Mouse (Mus musculus): ENCODE data around the gene Rab40c. TPM values are rescaled to one million over a fixed set of nuclear protein-coding genes. Genes with fewer than 3 reads are reported as not detected.
A peak's percentile ranks its signal among the peaks of the same experiment; 100 is the strongest.

The Rab40c gene
- total and polyA plus RNA-seq, 2 experiments from 2014 or later = 31.4 to 46.1 TPM

DNA sequence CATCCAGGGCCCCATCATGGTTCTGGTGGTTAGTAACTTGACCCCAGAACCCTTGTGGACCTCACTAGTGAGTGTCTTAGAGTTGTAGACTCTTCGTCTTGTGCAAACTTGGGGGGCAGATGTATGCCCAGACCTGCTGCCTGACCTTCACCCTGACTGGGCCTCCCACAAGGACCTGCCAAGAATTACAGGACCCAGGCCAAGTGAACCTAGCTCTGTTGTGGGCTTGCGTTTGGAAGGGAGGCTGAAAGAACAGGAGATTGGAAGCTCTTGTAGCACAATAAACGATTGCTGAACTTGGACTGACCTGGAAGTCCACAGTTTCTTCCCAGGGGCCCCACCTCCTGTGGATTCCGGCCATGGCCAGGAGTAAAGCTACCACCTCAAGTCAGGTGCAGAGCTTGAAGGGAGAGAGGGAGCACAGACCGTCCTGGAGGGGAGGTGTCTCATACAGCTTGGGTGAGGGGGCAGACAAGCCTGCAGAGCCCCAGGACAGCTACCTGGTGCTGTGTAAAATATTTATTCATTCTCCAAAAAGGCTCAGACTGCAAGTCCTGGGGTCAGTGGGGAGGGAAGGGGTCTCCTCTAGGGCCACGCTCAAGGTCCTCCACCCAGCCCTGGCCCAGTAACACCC lies 85.4 kb downstream of the Rab40c start:
- DNase-seq (no peak), ATAC-seq (no peak)
- no peak for TF ChIP-seq CTCF (IDR thresholded peaks at IDR 0.05; ENCODE audit: low read depth)
- no peaks in the 10 kb centered on the region for H3K27me3 ChIP-seq (ENCODE audit: insufficient read depth, low read length)
- H3K36me3 ChIP-seq (ENCODE audit: insufficient read depth) = peaks cover 23% of the 10 kb centered on the region
- no peak overlapping the region for H3K9ac ChIP-seq
- peak overlapping the region; percentile 59 for H3K4me3 ChIP-seq (ENCODE audit: low read depth, low read length)
- no peaks in the 10 kb centered on the region for H3K9me3 ChIP-seq (ENCODE audit: low read length)
- peak overlapping the region; percentile 93 for H3K27ac ChIP-seq (ENCODE audit: low read depth, low read length)
- peak overlapping the region; percentile 89 for H3K4me2 ChIP-seq (ENCODE audit: low read depth)
- WGBS = 47% methylated on average over 6 of the region's 6 CpGs
- peaks cover 44% of the 10 kb centered on the region for H3K4me1 ChIP-seq (ENCODE audit: insufficient read depth)

DNA sequence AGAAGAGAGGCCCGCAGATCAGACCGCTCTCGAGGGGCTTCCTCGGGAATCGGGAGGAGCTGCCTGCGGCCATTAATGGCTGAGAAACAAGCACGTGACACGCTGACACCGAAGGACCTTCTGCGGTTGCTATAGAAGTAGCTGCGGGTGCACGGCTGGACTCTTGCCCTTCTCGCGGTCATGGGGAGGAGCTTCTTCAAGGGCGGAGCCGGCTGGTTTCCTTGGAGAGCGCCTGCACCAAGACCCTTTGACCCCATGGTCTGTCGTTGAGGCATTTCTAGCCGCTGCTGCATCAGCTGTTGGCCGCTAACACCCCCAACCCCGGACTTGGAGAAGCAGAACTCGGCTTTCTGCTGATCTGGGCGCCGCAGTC lies 86.2 kb downstream of the Rab40c start, which contains the start of gene Stub1:
Gene Stub1 (minus strand): TSS at position 114 of the 373 bp plus-strand sequence.
- Histone ChIP-seq H3K27me3 (ENCODE audit: insufficient read depth, low read length) (no peaks in the 10 kb centered on the region), H3K9ac (peak within 1 kb of the TSS; percentile 76), H3K36me3 (ENCODE audit: insufficient read depth) (peaks cover 18% of the 10 kb centered on the region), H3K4me1 (ENCODE audit: insufficient read depth) (peaks cover 46% of the 10 kb centered on the region), H3K4me3 (ENCODE audit: low read depth, low read length) (peak within 1 kb of the TSS; percentile 59), H3K4me2 (ENCODE audit: low read depth) (peak within 1 kb of the TSS; percentile 89), H3K9me3 (ENCODE audit: low read length) (no peaks in the 10 kb centered on the region), H3K27ac (ENCODE audit: low read depth, low read length) (peak within 1 kb of the TSS; percentile 93)
- ATAC-seq = peak; percentile 48
- 2% methylated on average over 24 of the region's 24 CpGs for WGBS
- TF ChIP-seq CTCF (IDR thresholded peaks at IDR 0.05; ENCODE audit: low read depth) = no peak
- no peak for DNase-seq

GRCm38 (mm10) chr17:25832436-25833290 lies 86.9 kb downstream of the Rab40c start:
- H3K9ac ChIP-seq = peak overlapping the region; percentile 76
- WGBS = under 1% methylated on average over 70 of the region's 77 CpGs
- H3K36me3 ChIP-seq (ENCODE audit: insufficient read depth) = peaks cover 19% of the 10 kb centered on the region
- DNase-seq (peak; percentile 98), ATAC-seq (peak; percentile 89)
- peak overlapping the region; percentile 89 for H3K4me2 ChIP-seq (ENCODE audit: low read depth)
- H3K9me3 ChIP-seq (ENCODE audit: low read length) = no peaks in the 10 kb centered on the region
- H3K27me3 ChIP-seq (ENCODE audit: insufficient read depth, low read length) = no peaks in the 10 kb centered on the region
- H3K27ac ChIP-seq (ENCODE audit: low read depth, low read length) = peak overlapping the region; percentile 93
- no peak; the same call in 1 of the 2 replicates for TF ChIP-seq CTCF (IDR thresholded peaks at IDR 0.05; ENCODE audit: low read depth)
- H3K4me3 ChIP-seq (ENCODE audit: low read depth, low read length) = peak overlapping the region; percentile 59
- peaks cover 45% of the 10 kb centered on the region for H3K4me1 ChIP-seq (ENCODE audit: insufficient read depth)

Other genes with a start within 250 kb of the Rab40c start
Only the 30 nearest of the 32 such genes appear.
- gene Gng13, start 202.6 kb downstream of the Rab40c start, total RNA-seq (2014; rRNA removed) = 8.2 and 23.2 TPM in 2 replicates
- gene Gng13, start 202.6 kb downstream of the Rab40c start, polyA plus RNA-seq (2015; fragmentation: Nextera tagmentation; extraction: Ambion mirVana) = 17.0 and 24.5 TPM in 2 replicates
- 2.2 and 3.7 TPM in 2 replicates for gene Chtf18, start 192.3 kb downstream of the Rab40c start, total RNA-seq (2014; rRNA removed)
- 2.3 and 3.3 TPM in 2 replicates for gene Chtf18, start 192.3 kb downstream of the Rab40c start, polyA plus RNA-seq (2015; fragmentation: Nextera tagmentation; extraction: Ambion mirVana)
- gene Rpusd1, start 192.1 kb downstream of the Rab40c start, total RNA-seq (2014; rRNA removed) = 6.5 and 8.0 TPM in 2 replicates
- gene Rpusd1, start 192.1 kb downstream of the Rab40c start, polyA plus RNA-seq (2015; fragmentation: Nextera tagmentation; extraction: Ambion mirVana) = 30.0 and 30.7 TPM in 2 replicates
- 0.10 TPM in 1 of 2 replicates, not detected in the other for gene Mslnl, start 183.7 kb downstream of the Rab40c start, total RNA-seq (2014; rRNA removed)
- gene Mslnl, start 183.7 kb downstream of the Rab40c start, polyA plus RNA-seq (2015; fragmentation: Nextera tagmentation; extraction: Ambion mirVana) = not detected in 2 replicates
- 2.1 and 4.0 TPM in 2 replicates for gene Msln, start 165.3 kb downstream of the Rab40c start, total RNA-seq (2014; rRNA removed)
- 0.97 and 1.3 TPM in 2 replicates for gene Msln, start 165.3 kb downstream of the Rab40c start, polyA plus RNA-seq (2015; fragmentation: Nextera tagmentation; extraction: Ambion mirVana)
- gene Narfl, start 146.0 kb downstream of the Rab40c start, total RNA-seq (2014; rRNA removed) = 31.0 and 35.0 TPM in 2 replicates
- 30.4 and 30.8 TPM in 2 replicates for gene Narfl, start 146.0 kb downstream of the Rab40c start, polyA plus RNA-seq (2015; fragmentation: Nextera tagmentation; extraction: Ambion mirVana)
- gene Haghl, start 134.1 kb downstream of the Rab40c start, total RNA-seq (2014; rRNA removed) = 118 and 141 TPM in 2 replicates
- 139 and 154 TPM in 2 replicates for gene Haghl, start 134.1 kb downstream of the Rab40c start, polyA plus RNA-seq (2015; fragmentation: Nextera tagmentation; extraction: Ambion mirVana)
- 0.31 TPM in 1 of 2 replicates, not detected in the other for gene Ccdc78, start 133.1 kb downstream of the Rab40c start, total RNA-seq (2014; rRNA removed)
- gene Ccdc78, start 133.1 kb downstream of the Rab40c start, polyA plus RNA-seq (2015; fragmentation: Nextera tagmentation; extraction: Ambion mirVana) = 0.36 and 0.45 TPM in 2 replicates
- 82.5 and 84.2 TPM in 2 replicates for gene Fam173a, start 126.8 kb downstream of the Rab40c start, total RNA-seq (2014; rRNA removed)
- gene Fam173a, start 126.8 kb downstream of the Rab40c start, polyA plus RNA-seq (2015; fragmentation: Nextera tagmentation; extraction: Ambion mirVana) = 76.0 and 78.3 TPM in 2 replicates
- 0.31 TPM in 1 of 2 replicates, not detected in the other for gene AC134908.4, start 124.1 kb downstream of the Rab40c start, total RNA-seq (2014; rRNA removed)
- 1.1 TPM in 1 of 2 replicates, not detected in the other for gene AC134908.4, start 124.1 kb downstream of the Rab40c start, polyA plus RNA-seq (2015; fragmentation: Nextera tagmentation; extraction: Ambion mirVana)
- 136 and 148 TPM in 2 replicates for gene Metrn, start 122.6 kb downstream of the Rab40c start, total RNA-seq (2014; rRNA removed)
- gene Metrn, start 122.6 kb downstream of the Rab40c start, polyA plus RNA-seq (2015; fragmentation: Nextera tagmentation; extraction: Ambion mirVana) = 56.9 and 59.3 TPM in 2 replicates
- gene Fbxl16, start 110.6 kb downstream of the Rab40c start, total RNA-seq (2014; rRNA removed) = 97.6 and 133 TPM in 2 replicates
- gene Fbxl16, start 110.6 kb downstream of the Rab40c start, polyA plus RNA-seq (2015; fragmentation: Nextera tagmentation; extraction: Ambion mirVana) = 27.1 and 58.7 TPM in 2 replicates
- 36.5 and 37.5 TPM in 2 replicates for gene Wdr24, start 96.1 kb downstream of the Rab40c start, total RNA-seq (2014; rRNA removed)
- gene Wdr24, start 96.1 kb downstream of the Rab40c start, polyA plus RNA-seq (2015; fragmentation: Nextera tagmentation; extraction: Ambion mirVana) = 23.2 and 24.5 TPM in 2 replicates
- gene Jmjd8, start 90.9 kb downstream of the Rab40c start, total RNA-seq (2014; rRNA removed) = 44.3 and 52.2 TPM in 2 replicates
- gene Jmjd8, start 90.9 kb downstream of the Rab40c start, polyA plus RNA-seq (2015; fragmentation: Nextera tagmentation; extraction: Ambion mirVana) = 46.7 and 49.5 TPM in 2 replicates
- gene Stub1, start 86.3 kb downstream of the Rab40c start, total RNA-seq (2014; rRNA removed) = 237 and 238 TPM in 2 replicates
- gene Stub1, start 86.3 kb downstream of the Rab40c start, polyA plus RNA-seq (2015; fragmentation: Nextera tagmentation; extraction: Ambion mirVana) = 314 and 324 TPM in 2 replicates
- gene Rhbdl1, start 82.4 kb downstream of the Rab40c start, total RNA-seq (2014; rRNA removed) = 85.4 and 90.7 TPM in 2 replicates
- 77.6 and 83.3 TPM in 2 replicates for gene Rhbdl1, start 82.4 kb downstream of the Rab40c start, polyA plus RNA-seq (2015; fragmentation: Nextera tagmentation; extraction: Ambion mirVana)
- 23.2 and 23.8 TPM in 2 replicates for gene Gm20683, start 78.0 kb downstream of the Rab40c start, total RNA-seq (2014; rRNA removed)
- gene Gm20683, start 78.0 kb downstream of the Rab40c start, polyA plus RNA-seq (2015; fragmentation: Nextera tagmentation; extraction: Ambion mirVana) = 9.2 and 12.3 TPM in 2 replicates
- gene Rhot2, start 74.9 kb downstream of the Rab40c start, total RNA-seq (2014; rRNA removed) = 35.4 and 53.1 TPM in 2 replicates
- gene Rhot2, start 74.9 kb downstream of the Rab40c start, polyA plus RNA-seq (2015; fragmentation: Nextera tagmentation; extraction: Ambion mirVana) = 8.1 and 11.3 TPM in 2 replicates
- 29.8 and 40.2 TPM in 2 replicates for gene Wdr90, start 58.2 kb downstream of the Rab40c start, total RNA-seq (2014; rRNA removed)
- gene Wdr90, start 58.2 kb downstream of the Rab40c start, polyA plus RNA-seq (2015; fragmentation: Nextera tagmentation; extraction: Ambion mirVana) = 8.0 and 13.2 TPM in 2 replicates
- gene Mcrip2, start 51.0 kb downstream of the Rab40c start, total RNA-seq (2014; rRNA removed) = 10.3 and 16.5 TPM in 2 replicates
- 32.5 and 37.1 TPM in 2 replicates for gene Mcrip2, start 51.0 kb downstream of the Rab40c start, polyA plus RNA-seq (2015; fragmentation: Nextera tagmentation; extraction: Ambion mirVana)
- gene Mettl26, start 44.7 kb downstream of the Rab40c start, total RNA-seq (2014; rRNA removed) = 37.0 and 41.7 TPM in 2 replicates
- gene Mettl26, start 44.7 kb downstream of the Rab40c start, polyA plus RNA-seq (2015; fragmentation: Nextera tagmentation; extraction: Ambion mirVana) = 43.1 and 62.2 TPM in 2 replicates
- gene Wfikkn1, start 38.9 kb downstream of the Rab40c start, total RNA-seq (2014; rRNA removed) = 0.23 and 1.5 TPM in 2 replicates
- 0.28 and 0.29 TPM in 2 replicates for gene Wfikkn1, start 38.9 kb downstream of the Rab40c start, polyA plus RNA-seq (2015; fragmentation: Nextera tagmentation; extraction: Ambion mirVana)
- 42.2 and 50.6 TPM in 2 replicates for gene Pigq, start 25.2 kb upstream of the Rab40c start, total RNA-seq (2014; rRNA removed)
- gene Pigq, start 25.2 kb upstream of the Rab40c start, polyA plus RNA-seq (2015; fragmentation: Nextera tagmentation; extraction: Ambion mirVana) = 58.1 and 63.7 TPM in 2 replicates
- not detected in 2 replicates for gene Nhlrc4, start 25.2 kb upstream of the Rab40c start, total RNA-seq (2014; rRNA removed)
- 0.44 TPM in 1 of 2 replicates, not detected in the other for gene Nhlrc4, start 25.2 kb upstream of the Rab40c start, polyA plus RNA-seq (2015; fragmentation: Nextera tagmentation; extraction: Ambion mirVana)
- gene A930017K11Rik, start 32.8 kb upstream of the Rab40c start, total RNA-seq (2014; rRNA removed) = 0.10 TPM in 1 of 2 replicates, not detected in the other
- gene A930017K11Rik, start 32.8 kb upstream of the Rab40c start, polyA plus RNA-seq (2015; fragmentation: Nextera tagmentation; extraction: Ambion mirVana) = 0.07 TPM in 1 of 2 replicates, not detected in the other
- gene Capn15, start 66.1 kb upstream of the Rab40c start, total RNA-seq (2014; rRNA removed) = 24.7 and 24.9 TPM in 2 replicates
- gene Capn15, start 66.1 kb upstream of the Rab40c start, polyA plus RNA-seq (2015; fragmentation: Nextera tagmentation; extraction: Ambion mirVana) = 11.4 and 15.2 TPM in 2 replicates
- gene Rab11fip3, start 149.8 kb upstream of the Rab40c start, total RNA-seq (2014; rRNA removed) = 21.5 and 30.0 TPM in 2 replicates
- gene Rab11fip3, start 149.8 kb upstream of the Rab40c start, polyA plus RNA-seq (2015; fragmentation: Nextera tagmentation; extraction: Ambion mirVana) = 11.6 and 15.4 TPM in 2 replicates
- 32.7 and 41.1 TPM in 2 replicates for gene Decr2, start 170.6 kb upstream of the Rab40c start, total RNA-seq (2014; rRNA removed)
- 29.5 and 35.3 TPM in 2 replicates for gene Decr2, start 170.6 kb upstream of the Rab40c start, polyA plus RNA-seq (2015; fragmentation: Nextera tagmentation; extraction: Ambion mirVana)
- 9.5 and 16.0 TPM in 2 replicates for gene Nme4, start 175.9 kb upstream of the Rab40c start, total RNA-seq (2014; rRNA removed)
- gene Nme4, start 175.9 kb upstream of the Rab40c start, polyA plus RNA-seq (2015; fragmentation: Nextera tagmentation; extraction: Ambion mirVana) = 11.4 and 12.9 TPM in 2 replicates
- gene Tmem8, start 193.6 kb upstream of the Rab40c start, total RNA-seq (2014; rRNA removed) = 2.8 and 4.3 TPM in 2 replicates
- gene Tmem8, start 193.6 kb upstream of the Rab40c start, polyA plus RNA-seq (2015; fragmentation: Nextera tagmentation; extraction: Ambion mirVana) = 2.4 and 2.5 TPM in 2 replicates

All from forebrain, postnatal 0 days (tissue).